Mouse (Mus musculus): ENCODE data around the gene Kdelc2.

DNA sequence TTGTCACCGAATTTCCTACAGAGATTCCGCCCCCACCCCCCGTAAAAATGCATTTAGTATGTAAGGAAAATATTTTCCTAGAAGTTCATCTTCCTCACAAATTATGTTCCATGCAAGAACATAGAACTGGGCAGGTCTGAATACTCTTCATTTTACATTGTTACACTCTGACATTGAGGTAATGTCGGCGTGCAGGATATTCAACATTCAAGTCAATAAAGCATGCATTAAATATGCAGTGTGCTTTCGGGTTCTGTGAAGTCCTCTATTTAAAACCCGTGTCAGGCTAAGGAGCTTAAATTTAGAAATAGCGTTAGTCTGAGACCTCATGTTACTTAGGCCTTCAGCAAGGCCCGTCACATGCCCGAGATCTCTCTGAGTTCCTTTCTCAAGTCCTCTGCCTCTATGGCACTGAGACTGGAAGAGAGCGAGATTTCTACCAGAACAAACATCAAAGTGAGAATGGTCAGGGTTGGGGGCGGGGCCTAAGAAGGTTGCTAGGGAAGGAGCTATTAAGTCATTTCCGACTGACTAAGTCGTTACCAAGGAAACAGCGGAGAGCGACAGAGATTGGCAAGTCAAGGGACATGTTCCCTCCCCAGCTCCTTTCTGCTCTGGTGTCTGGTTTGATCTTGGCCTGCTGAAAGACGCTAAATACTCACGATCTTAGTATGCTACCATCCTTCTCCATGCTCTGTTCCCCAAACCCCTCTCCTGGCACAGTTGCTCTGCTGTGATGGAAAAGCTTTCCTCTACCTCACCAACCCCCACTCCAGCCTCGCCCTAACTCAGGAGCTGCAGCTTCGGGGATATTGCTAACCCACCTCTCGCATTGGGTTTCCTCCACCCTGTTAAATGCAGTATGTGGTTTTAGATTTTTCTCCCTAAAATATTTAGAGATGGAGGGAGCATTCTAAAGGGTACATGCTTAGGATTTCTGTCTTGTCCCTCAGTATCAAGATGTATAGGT, 21.2 kb downstream of the Kdelc2 start:
- TF ChIP-seq EP300 (IDR thresholded peaks at IDR 0.05; ENCODE audit: low read length) (no peak), CTCF (conservative IDR thresholded peaks at IDR 0.05 in 1 of 2, IDR thresholded peaks at IDR 0.05 in 1 of 2; ENCODE audit: low read depth in 2 of 2, low read length in 2 of 2) (no peak), IRF4 (IDR thresholded peaks at IDR 0.05; ENCODE audit: low read depth, low read length) (no peak), TCF12 (IDR thresholded peaks at IDR 0.05; ENCODE audit: low read depth, low read length) (no peak), POLR2A (IDR thresholded peaks at IDR 0.05; ENCODE audit: low read depth, low read length) (0 out of 2 replicates have a peak, but pooled peaks have one; percentile 23), SIN3A (IDR thresholded peaks at IDR 0.05; ENCODE audit: low read length) (0 out of 2 replicates have a peak, but pooled peaks have one; percentile 23), ZC3H11A (IDR thresholded peaks at IDR 0.05; ENCODE audit: low read depth, low read length) (no peak)
